Mouse (Mus musculus) ES-E14 (cell line): ENCODE measurements at regions not wholly inside any gene's neighbourhood (a gene's known extent, or its start where the extent isn't known, plus 50 kb on each side); places are given as distances from the start of the nearest gene placed in this dataset.

Experiments used
- CHD2 ChIP-seq: IDR thresholded peaks from 2 replicates; pipeline ENCODE4 v1.6.1; 2014; ENCODE audit warnings: mild to moderate bottlenecking, low read depth, low read length, inconsistent platforms
- HCFC1 ChIP-seq: IDR thresholded peaks from 2 replicates; pipeline ENCODE4 v1.6.1; 2012; ENCODE audit warnings: low read length, inconsistent platforms, borderline replicate concordance; ENCODE audit not compliant: insufficient read depth
- ZNF384 ChIP-seq: IDR thresholded peaks from 2 replicates; pipeline ENCODE4 v1.6.1; 2012; ENCODE audit warnings: low read depth, low read length, inconsistent platforms

GRCm38 (mm10) chr12:29354816-29355215 lies 173.4 kb upstream of the Myt1l start:
- TF ChIP-seq HCFC1 (no peak), CHD2 (no peak), ZNF384 (no peak)
